Mouse (Mus musculus): ENCODE data around the gene 2310022B05Rik.

- TF ChIP-seq POLR2A (IDR thresholded peaks at IDR 0.05; ENCODE audit: control insufficient read depth in 1 of 2, insufficient read depth in 1 of 2, low read depth in 1 of 2, low read length in 2 of 2, poor library complexity in 1 of 2) (no peak), EP300 (IDR thresholded peaks at IDR 0.05; ENCODE audit: low read depth in 1 of 2, low read length in 2 of 2) (no peak), SIN3A (IDR thresholded peaks at IDR 0.05; ENCODE audit: low read length) (no peak), USF2 (IDR thresholded peaks at IDR 0.05; ENCODE audit: borderline replicate concordance in 1 of 2, insufficient read depth in 1 of 2, low read depth in 1 of 2, low read length in 2 of 2) (no peak), GATA1 (IDR thresholded peaks at IDR 0.05; ENCODE audit: low read depth, low read length) (no peak), ELF1 (IDR thresholded peaks at IDR 0.05; ENCODE audit: low read depth, low read length) (no peak), NELFE (IDR thresholded peaks at IDR 0.05; ENCODE audit: low read depth, low read length) (no peak), TAL1 (IDR thresholded peaks at IDR 0.05; ENCODE audit: low read length) (no peak), CTCF (IDR thresholded peaks at IDR 0.05 in 2 of 3, conservative IDR thresholded peaks at IDR 0.05 in 1 of 3; ENCODE audit: control insufficient read depth in 1 of 3, insufficient read depth in 1 of 3, low read depth in 2 of 3, low read length in 3 of 3, poor library complexity in 1 of 3, severe bottlenecking in 1 of 3) (no peak), POLR2AphosphoS5 (IDR thresholded peaks at IDR 0.05; ENCODE audit: borderline replicate concordance, low read depth, low read length) (no peak), HCFC1 (IDR thresholded peaks at IDR 0.05; ENCODE audit: low read depth, low read length) (no peak), CHD2 (IDR thresholded peaks at IDR 0.05; ENCODE audit: low read length) (no peak), POLR2AphosphoS2 (IDR thresholded peaks at IDR 0.05; ENCODE audit: low read length) (no peak), ZNF384 (IDR thresholded peaks at IDR 0.05; ENCODE audit: low read depth, low read length) (no peak)
These were observed 28.5 kb downstream of the 2310022B05Rik start for GRCm38 (mm10) chr8:124634411-124635246.

Measured in MEL (cell line).